Mouse (Mus musculus) midbrain, embryonic 10.5 days (tissue): ENCODE results near the gene Polr2j. TPM values are rescaled to one million over a fixed set of nuclear protein-coding genes. Genes with fewer than 3 reads are reported as not detected.
"Not testable (repeated sequence)": the region's sequence is repeated elsewhere in the genome, so short reads cannot be mapped to it uniquely, and the experiment has no call there.

Experiments
- DNase-seq: peaks from one replicate; pipeline ENCODE4 v3.0.0-alpha.2; 2017; ENCODE audit warnings: low spot score
- H3K27ac ChIP-seq: fragments of 300-500 bp; sonication (generic); replicated peaks from 2 replicates; pipeline ENCODE4 v1.5.1; 2016; ENCODE audit warnings: mild to moderate bottlenecking
- H3K27me3 ChIP-seq: fragments of 300-500 bp; sonication (generic); 2 replicates; pipeline ENCODE4 v1.6.1; 2016; ENCODE audit warnings: low read depth, mild to moderate bottlenecking; ENCODE audit not compliant: poor library complexity, severe bottlenecking
- H3K36me3 ChIP-seq: fragments of 300-500 bp; sonication (generic); 2 replicates; pipeline ENCODE4 v1.6.1; 2016; ENCODE audit warnings: mild to moderate bottlenecking, moderate library complexity
- H3K4me1 ChIP-seq: fragments of 300-500 bp; sonication (generic); 2 replicates; pipeline ENCODE4 v1.6.1; 2016
- H3K4me3 ChIP-seq: fragments of 300-500 bp; sonication (generic); 2 replicates; pipeline ENCODE4 v1.5.1; 2016; ENCODE audit warnings: mild to moderate bottlenecking, moderate library complexity
- H3K9me3 ChIP-seq: fragments of 300-500 bp; sonication (generic); replicated peaks from 2 replicates; pipeline ENCODE4 v1.6.1; 2016; ENCODE audit warnings: mild to moderate bottlenecking
- WGBS: fragments of 180-500 bp; shearing (Covaris S2); methylation state at CpG from one replicate; pipeline ENCODE4 v1.1.7; 2016; 5-methylcytosine and 5-hydroxymethylcytosine counted together
- polyA plus RNA-seq: library from polyadenylated mRNA; unstranded; fragments of >200 nt; fragmentation: Nextera tagmentation; extraction: Ambion mirVana; gene quantifications from 2 replicates; pipeline ENCODE4 v1.2.1, GENCODE M21; 2016

Polr2j gene
- polyA plus RNA-seq, 1 experiment from 2014 or later = 311 TPM

DNA sequence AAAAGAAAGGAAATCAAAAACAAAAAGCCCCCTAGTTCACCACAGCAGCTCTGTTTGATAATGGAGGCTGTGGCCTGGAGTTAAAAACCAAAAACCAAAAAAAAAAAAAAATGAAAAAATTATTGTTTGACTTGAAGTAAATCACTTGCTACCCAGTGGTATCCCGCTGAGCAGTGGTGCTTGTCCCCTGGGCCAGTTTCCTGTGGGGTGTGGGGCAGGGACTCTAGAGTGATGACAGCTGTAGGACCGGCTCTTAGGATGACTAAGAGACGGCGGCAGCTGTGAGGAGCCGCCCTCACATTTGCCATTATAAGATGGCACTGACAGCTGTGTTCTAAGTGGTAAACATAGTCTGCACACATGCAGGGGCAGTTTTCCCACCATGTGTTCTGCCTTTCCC is 39.0 kb downstream of the Polr2j start:
- Histone ChIP-seq H3K4me3 (no peak overlapping the region), H3K4me1 (no peaks in the 10 kb centered on the region), H3K27ac (no peak overlapping the region), H3K36me3 (peaks cover 4% of the 10 kb centered on the region; the same call in 1 of the 2 replicates), H3K27me3 (no peaks in the 10 kb centered on the region), H3K9me3 (no peaks in the 10 kb centered on the region)
- WGBS = 92% methylated on average over 5 of the region's 5 CpGs
- DNase-seq = no peak

DNA sequence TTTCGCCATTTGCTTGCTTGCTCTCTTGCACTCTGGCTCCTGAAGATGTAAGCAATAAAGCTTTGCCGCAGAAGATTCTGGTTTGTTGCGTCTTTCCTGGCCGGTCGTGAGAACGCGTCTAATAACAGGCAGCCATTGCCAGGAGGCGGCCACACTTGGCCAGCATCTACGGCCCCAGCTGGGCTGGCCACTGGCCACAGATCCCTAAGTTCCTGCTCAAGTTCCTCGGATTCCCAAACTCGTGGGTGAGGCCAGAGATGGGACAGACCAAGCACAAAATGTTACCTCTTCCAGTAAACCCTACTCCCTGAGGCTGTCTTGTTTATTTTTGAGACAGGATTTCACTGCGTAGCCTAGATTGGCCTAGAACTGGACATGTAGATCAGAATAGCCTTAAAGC is 43.7 kb downstream of the Polr2j start:
- H3K4me1 ChIP-seq, H3K9me3 ChIP-seq, H3K36me3 ChIP-seq, DNase-seq, H3K27me3 ChIP-seq, H3K4me3 ChIP-seq, H3K27ac ChIP-seq: not testable (repeated sequence)
- WGBS = 93% methylated on average over 11 of the region's 12 CpGs

DNA sequence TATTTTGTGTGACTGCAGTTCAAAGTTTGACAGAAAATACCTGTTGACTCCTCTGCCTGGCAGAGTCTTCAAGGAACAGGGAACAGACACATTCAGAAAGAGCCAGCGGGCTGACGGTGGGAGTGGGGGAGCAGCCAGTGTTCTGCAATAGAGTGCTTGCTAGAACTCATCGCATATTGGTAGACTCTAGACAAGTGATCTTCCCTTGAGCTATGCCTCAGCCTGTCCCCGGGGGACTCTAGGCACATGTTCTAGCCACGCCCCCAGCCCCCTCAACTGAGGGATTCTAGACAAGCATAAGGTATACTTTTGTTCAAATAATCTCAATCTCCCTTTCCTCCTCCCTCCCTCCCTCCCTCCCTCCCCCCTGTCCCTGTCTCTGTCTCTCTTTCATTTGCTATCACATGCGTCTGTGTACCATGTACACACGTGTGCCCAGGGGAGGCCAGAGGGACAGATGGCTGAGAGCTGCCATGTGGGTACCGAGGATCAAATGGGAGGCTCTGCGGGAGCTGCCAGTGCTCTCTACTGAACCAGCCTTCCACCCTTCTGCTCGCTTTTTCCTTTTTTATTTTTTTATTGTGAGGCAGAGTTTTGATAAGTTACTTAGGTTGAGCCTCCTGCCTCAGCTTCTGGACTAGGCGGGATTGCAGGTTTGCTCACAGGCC is 47.5 kb downstream of the Polr2j start:
- H3K4me3 ChIP-seq = no peak overlapping the region
- H3K27ac ChIP-seq = no peak overlapping the region
- 86% methylated on average over 11 of the region's 11 CpGs for WGBS
- H3K27me3 ChIP-seq = no peaks in the 10 kb centered on the region
- no peak for DNase-seq
- peaks cover 7% of the 10 kb centered on the region; the same call in 1 of the 2 replicates for H3K9me3 ChIP-seq
- peaks cover 19% of the 10 kb centered on the region for H3K36me3 ChIP-seq
- H3K4me1 ChIP-seq = no peaks in the 10 kb centered on the region

DNA sequence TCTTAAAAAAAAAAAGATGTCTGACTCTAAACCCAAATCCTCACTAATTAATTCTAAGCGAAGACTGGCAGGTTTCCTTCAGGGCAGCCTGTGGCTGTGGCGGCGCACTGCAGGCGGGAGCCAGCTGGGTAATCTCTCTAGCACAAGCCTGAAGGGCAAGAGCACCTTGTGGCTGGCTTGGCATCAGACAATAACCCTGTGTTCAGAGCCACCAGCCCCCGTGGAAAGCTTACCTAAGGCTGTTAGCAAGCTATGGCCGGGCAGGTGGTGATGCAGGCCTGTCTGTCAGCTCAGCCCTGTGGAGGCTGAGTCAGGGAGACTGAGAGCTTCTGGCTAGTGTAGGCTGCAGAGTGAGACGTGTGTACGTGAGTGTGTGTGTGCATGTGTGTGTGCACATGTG is 48.8 kb downstream of the Polr2j start:
- Histone ChIP-seq H3K27me3 (no peaks in the 10 kb centered on the region), H3K4me3 (no peak overlapping the region), H3K27ac (no peak overlapping the region), H3K9me3 (peaks cover 7% of the 10 kb centered on the region; the same call in 1 of the 2 replicates), H3K4me1 (peaks cover 8% of the 10 kb centered on the region), H3K36me3 (peaks cover 17% of the 10 kb centered on the region)
- no peak for DNase-seq
- 85% methylated on average over 8 of the region's 8 CpGs for WGBS

DNA sequence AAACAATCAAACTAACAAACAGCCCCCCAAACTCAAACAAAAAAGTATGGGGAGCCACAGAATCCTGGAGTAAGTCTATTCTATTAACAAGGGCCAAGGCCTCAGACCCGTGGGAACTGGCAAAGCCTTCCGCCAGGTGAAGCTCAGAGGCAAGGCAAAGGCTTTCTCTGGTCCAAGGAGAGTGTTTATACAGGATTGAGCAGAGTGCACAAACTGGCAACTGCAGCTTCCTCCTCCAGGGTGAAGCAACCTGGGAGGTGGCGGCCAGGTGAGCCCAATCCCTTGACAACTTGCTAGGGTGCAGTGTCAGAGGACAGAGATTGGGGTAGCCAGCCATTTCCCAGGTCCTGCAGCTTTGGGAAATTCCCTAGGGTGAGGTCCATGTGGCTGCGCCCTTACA is 50.9 kb downstream of the Polr2j start:
- DNase-seq = no peak
- 91% methylated on average over 4 of the region's 4 CpGs for WGBS
- H3K4me1 ChIP-seq = peaks cover 22% of the 10 kb centered on the region

DNA sequence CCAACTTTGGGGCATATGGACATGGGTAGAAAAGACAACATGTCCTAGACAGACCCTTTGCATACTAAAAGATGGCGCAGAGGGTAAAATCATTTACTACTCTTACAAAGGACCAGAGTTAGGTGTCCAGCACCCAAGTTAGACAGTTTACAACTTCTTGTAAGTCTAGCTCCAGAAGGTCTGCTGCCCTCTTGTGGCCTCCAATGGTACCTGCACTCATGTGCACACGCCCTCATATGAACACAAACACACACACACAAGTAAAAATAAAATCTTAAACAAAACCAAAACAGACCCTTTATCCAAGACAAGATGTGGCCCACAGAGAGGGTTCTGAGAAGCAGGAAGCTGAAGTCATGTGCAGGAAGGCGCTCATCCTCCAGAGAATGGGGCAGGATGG is 51.6 kb downstream of the Polr2j start:
- Histone ChIP-seq H3K9me3 (peaks cover 7% of the 10 kb centered on the region; the same call in 1 of the 2 replicates), H3K4me1 (peaks cover 22% of the 10 kb centered on the region), H3K4me3 (no peak overlapping the region), H3K27ac (no peak overlapping the region), H3K27me3 (peaks cover 14% of the 10 kb centered on the region), H3K36me3 (peaks cover 13% of the 10 kb centered on the region; the same call in 1 of the 2 replicates)
- 93% methylated on average over 3 of the region's 3 CpGs for WGBS
- no peak for DNase-seq

More for the DNA sequence above, 50.9 kb downstream of the Polr2j start:
- peaks cover 9% of the 10 kb centered on the region for H3K27me3 ChIP-seq
- H3K9me3 ChIP-seq = peaks cover 7% of the 10 kb centered on the region; the same call in 1 of the 2 replicates
- H3K27ac ChIP-seq = no peak overlapping the region
- peaks cover 13% of the 10 kb centered on the region; the same call in 1 of the 2 replicates for H3K36me3 ChIP-seq
- no peak overlapping the region for H3K4me3 ChIP-seq

DNA sequence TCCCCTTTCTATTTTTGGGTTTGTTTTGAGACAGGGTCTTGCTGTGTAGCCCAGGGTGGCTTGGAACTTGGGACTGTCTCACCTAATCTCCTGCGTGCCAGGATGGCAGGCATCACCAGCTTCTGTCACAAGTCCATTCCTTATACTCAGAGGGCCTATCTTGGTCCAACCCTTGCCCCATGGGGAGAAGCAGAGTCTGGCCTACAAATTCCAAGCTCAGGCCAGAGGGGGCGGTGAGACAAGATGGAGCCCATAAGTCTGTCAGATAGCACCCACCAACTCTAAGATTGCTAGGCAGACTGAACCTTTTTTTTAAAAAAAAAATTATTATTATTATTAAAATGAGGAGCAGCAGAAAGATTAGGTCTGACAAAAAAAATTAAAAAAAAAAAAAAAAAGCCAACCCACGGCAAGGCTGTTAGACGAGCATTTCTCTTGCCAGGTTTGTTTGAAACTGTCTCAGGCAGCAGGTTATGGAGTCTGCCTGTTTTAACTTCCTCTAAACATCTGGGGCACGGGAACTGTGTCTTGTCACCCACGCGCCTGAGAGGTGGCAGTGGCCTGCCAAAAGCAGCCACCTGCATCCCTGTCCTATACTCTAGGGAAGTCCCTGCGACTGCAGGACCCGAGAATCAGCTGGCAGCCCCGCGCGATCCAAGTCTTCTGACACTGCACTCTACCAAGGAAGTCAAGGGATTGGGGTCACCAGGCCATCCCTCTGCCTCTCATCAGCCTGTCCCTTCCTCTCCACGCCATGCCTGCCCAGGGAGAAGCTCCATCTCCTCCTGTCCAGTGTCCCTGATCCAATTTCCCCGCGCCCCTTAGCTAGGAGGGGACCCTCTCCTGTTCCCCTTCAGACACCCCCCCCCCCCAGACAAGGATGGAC is 53.4 kb downstream of the Polr2j start:
- no peak for DNase-seq
- H3K9me3 ChIP-seq = peaks cover 7% of the 10 kb centered on the region; the same call in 1 of the 2 replicates
- H3K27ac ChIP-seq = peak overlapping the region; percentile 87

DNA sequence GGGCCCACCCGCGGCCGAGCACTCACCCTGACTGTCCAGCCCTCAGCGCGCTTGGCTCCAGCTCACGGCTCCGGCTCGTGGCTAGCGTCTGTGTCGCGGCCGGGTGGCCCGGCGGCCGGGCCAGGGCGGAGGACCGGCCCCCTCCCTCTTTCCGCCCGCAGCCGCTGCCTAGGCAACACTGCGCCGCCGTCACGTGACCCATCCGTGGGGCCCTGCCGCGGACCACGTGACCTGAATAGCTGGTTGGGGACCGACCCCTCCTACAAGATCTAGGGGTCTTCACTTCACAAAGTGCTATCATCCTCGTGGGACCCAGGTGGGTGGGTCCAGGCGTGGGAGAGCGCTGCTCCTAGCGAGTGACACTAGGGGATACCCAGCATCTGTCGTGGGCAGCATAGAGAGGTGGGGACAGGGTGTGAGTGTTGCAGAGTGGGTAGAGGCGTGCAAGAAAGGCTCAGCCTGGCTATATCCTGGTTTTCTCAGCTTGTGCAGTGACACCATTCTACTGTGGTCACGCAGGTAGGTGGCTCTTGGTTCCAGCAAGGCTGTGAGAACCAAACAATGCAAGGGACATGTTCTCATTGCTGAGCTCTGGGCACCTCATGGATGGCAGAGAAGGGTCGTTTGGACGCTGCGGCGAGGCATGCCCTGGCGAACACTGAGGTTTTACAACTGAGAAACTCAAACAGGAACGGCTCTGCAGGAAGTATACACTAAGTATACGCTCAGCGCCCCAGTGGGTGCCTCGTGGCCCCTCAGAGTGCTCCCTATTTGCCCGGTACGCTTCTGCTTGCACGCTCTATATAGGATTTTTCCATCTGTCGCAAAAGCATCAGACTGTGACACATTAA is 54.3 kb downstream of the Polr2j start, which contains the start of gene Orai2:
TSS of gene Orai2 (minus strand) at position 202 of the 851 bp plus-strand sequence.
- Histone ChIP-seq H3K27me3 (peaks cover 14% of the 10 kb centered on the region), H3K4me1 (peaks cover 22% of the 10 kb centered on the region), H3K36me3 (peaks cover 13% of the 10 kb centered on the region; the same call in 1 of the 2 replicates), H3K27ac (peak within 1 kb of the TSS; percentile 87), H3K4me3 (peak within 1 kb of the TSS; percentile 74), H3K9me3 (peaks cover 7% of the 10 kb centered on the region; the same call in 1 of the 2 replicates)
- 5% methylated on average over 49 of the region's 49 CpGs for WGBS
- DNase-seq = peak; percentile 90

More for the DNA sequence above, 53.4 kb downstream of the Polr2j start:
- peaks cover 14% of the 10 kb centered on the region for H3K27me3 ChIP-seq
- H3K36me3 ChIP-seq = peaks cover 13% of the 10 kb centered on the region; the same call in 1 of the 2 replicates
- H3K4me3 ChIP-seq = peak overlapping the region; percentile 74
- 17% methylated on average over 15 of the region's 15 CpGs for WGBS
- H3K4me1 ChIP-seq = peaks cover 22% of the 10 kb centered on the region

DNA sequence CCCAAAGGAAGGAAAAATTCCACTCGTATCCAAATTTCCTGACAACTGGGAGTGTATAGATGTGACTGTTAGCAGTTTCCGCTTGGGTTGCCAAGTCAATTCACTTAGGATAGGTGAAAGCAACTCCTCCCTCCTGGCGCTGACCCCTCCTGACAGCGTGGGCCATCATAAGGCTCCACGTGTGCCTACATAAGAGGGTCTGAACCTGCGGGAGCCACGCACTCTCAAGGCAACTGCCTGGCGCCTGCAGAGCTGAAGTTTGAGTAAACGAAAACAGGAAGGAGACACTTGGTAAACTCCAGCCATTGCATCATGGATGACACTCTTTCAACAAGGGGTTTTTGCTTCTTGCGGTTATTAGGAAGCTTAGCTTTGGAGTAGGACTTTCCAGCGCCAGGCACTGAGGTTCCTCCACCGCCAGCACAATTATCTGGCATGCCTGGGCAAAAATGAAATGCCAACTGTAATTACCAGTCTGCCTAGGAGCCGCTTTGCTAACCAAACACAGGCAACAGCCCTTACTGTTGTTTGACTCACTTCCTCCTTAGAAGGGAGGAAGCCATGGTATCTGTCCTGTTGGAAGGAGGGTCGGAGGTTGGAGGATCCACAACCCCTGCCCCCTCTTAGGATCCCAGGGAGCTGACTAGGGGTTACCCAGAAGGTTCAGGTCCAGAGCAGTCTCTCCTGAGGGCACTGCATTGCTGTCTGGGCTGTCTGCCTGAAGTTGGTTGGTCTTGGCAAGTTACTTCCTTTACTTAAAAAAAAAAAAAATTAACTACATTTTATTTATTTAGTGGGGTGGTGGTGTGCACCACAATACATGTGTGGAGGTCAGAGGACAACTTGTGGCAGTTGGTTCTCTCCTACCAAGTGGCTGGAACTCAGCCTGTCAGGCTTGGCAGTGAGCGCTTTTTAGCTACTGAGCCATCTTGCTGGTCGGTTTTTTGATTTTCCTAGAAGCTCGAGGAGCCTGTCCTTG is 55.2 kb downstream of the Polr2j start:
- H3K9me3 ChIP-seq = peaks cover 7% of the 10 kb centered on the region; the same call in 1 of the 2 replicates
- peaks cover 22% of the 10 kb centered on the region for H3K4me1 ChIP-seq
- peak overlapping the region; percentile 87; the same call in 1 of the 2 replicates for H3K27ac ChIP-seq
- peaks cover 13% of the 10 kb centered on the region; the same call in 1 of the 2 replicates for H3K36me3 ChIP-seq
- peaks cover 14% of the 10 kb centered on the region for H3K27me3 ChIP-seq
- DNase-seq = no peak
- WGBS = 44% methylated on average over 17 of the region's 17 CpGs
- peak overlapping the region; percentile 74 for H3K4me3 ChIP-seq
